Mouse (Mus musculus): Measurements from ENCODE around the gene Kctd17.
A peak's percentile ranks its signal among the peaks of the same experiment; 100 is the strongest.

The Kctd17 gene

GRCm38 (mm10) chr15:78414157-78414556 is 14.2 kb upstream of the Kctd17 start:
- no peak for DNase-seq (ENCODE audit: low read depth, low spot score)

GRCm38 (mm10) chr15:78416937-78417336 is 11.4 kb upstream of the Kctd17 start:
- no peak for DNase-seq (ENCODE audit: low read depth, low spot score)

- no peak for DNase-seq (ENCODE audit: low read depth, low spot score)
Measured at GRCm38 (mm10) chr15:78420395-78420794, 8.0 kb upstream of the Kctd17 start.

GRCm38 (mm10) chr15:78422046-78422956 is 6.1 kb upstream of the Kctd17 start:
- DNase-seq (ENCODE audit: low read depth, low spot score) = no peak

GRCm38 (mm10) chr15:78424507-78424906 is 3.9 kb upstream of the Kctd17 start:
- no peak for DNase-seq (ENCODE audit: low read depth, low spot score)

GRCm38 (mm10) chr15:78425230-78425629 is 3.1 kb upstream of the Kctd17 start:
- no peak for DNase-seq (ENCODE audit: low read depth, low spot score)

- DNase-seq (ENCODE audit: low read depth, low spot score) = no peak
Measured at GRCm38 (mm10) chr15:78429139-78429459, 735 bp downstream of the Kctd17 start.

- no peak for DNase-seq (ENCODE audit: low read depth, low spot score)
Measured at GRCm38 (mm10) chr15:78429871-78430622, 1.7 kb downstream of the Kctd17 start.

GRCm38 (mm10) chr15:78430874-78431273 is 2.5 kb downstream of the Kctd17 start:
- DNase-seq (ENCODE audit: low read depth, low spot score) = no peak

- no peak for DNase-seq (ENCODE audit: low read depth, low spot score)
Measured at GRCm38 (mm10) chr15:78431541-78432121, 3.3 kb downstream of the Kctd17 start.

- DNase-seq (ENCODE audit: low read depth, low spot score) = no peak
Measured at GRCm38 (mm10) chr15:78434896-78435520, 6.6 kb downstream of the Kctd17 start.

GRCm38 (mm10) chr15:78435681-78436080 is 7.3 kb downstream of the Kctd17 start:
- DNase-seq (ENCODE audit: low read depth, low spot score) = no peak

GRCm38 (mm10) chr15:78436380-78437192 is 8.2 kb downstream of the Kctd17 start:
- peak; percentile 43 for DNase-seq (ENCODE audit: low read depth, low spot score)

- no peak for DNase-seq (ENCODE audit: low read depth, low spot score)
Measured at GRCm38 (mm10) chr15:78437237-78438017, 9.1 kb downstream of the Kctd17 start.

- DNase-seq (ENCODE audit: low read depth, low spot score) = no peak
Measured at GRCm38 (mm10) chr15:78438018-78438394, 9.6 kb downstream of the Kctd17 start.

GRCm38 (mm10) chr15:78438505-78438904 is 10.1 kb downstream of the Kctd17 start:
- no peak for DNase-seq (ENCODE audit: low read depth, low spot score)

- no peak for DNase-seq (ENCODE audit: low read depth, low spot score)
Measured at GRCm38 (mm10) chr15:78438973-78439372, 10.6 kb downstream of the Kctd17 start.

- DNase-seq (ENCODE audit: low read depth, low spot score) = no peak
Measured at GRCm38 (mm10) chr15:78442231-78442630, 13.9 kb downstream of the Kctd17 start.

- no peak for DNase-seq (ENCODE audit: low read depth, low spot score)
Measured at GRCm38 (mm10) chr15:78443857-78444256, 15.5 kb downstream of the Kctd17 start.

GRCm38 (mm10) chr15:78447121-78447520 is 18.8 kb downstream of the Kctd17 start:
- DNase-seq (ENCODE audit: low read depth, low spot score) = no peak

All from brain, embryonic 18.5 days (tissue).